Mouse (Mus musculus) left cerebral cortex, adult 18-20 months (tissue): ENCODE data around the gene Atcay. TPM values are rescaled to one million over a fixed set of nuclear protein-coding genes. Genes with fewer than 3 reads are reported as not detected.
"Not testable (repeated sequence)": the region's sequence is repeated elsewhere in the genome, so short reads cannot be mapped to it uniquely, and the experiment has no call there.

Source experiments
- DNase-seq, 2 experiments: peaks; one replicate each; pipeline ENCODE4 v3.0.0; 2021 to 2022; ENCODE audit warnings: low spot score in 2 of 2, mixed read lengths in 1 of 2
- total RNA-seq, 2 experiments: library from RNA; stranded (reverse); gene quantifications; 2 replicates each; pipeline ENCODE4 v1.2.3; 2021

Atcay gene
- total RNA-seq, 2 experiments from 2014 or later = 197 to 204 TPM

DNA sequence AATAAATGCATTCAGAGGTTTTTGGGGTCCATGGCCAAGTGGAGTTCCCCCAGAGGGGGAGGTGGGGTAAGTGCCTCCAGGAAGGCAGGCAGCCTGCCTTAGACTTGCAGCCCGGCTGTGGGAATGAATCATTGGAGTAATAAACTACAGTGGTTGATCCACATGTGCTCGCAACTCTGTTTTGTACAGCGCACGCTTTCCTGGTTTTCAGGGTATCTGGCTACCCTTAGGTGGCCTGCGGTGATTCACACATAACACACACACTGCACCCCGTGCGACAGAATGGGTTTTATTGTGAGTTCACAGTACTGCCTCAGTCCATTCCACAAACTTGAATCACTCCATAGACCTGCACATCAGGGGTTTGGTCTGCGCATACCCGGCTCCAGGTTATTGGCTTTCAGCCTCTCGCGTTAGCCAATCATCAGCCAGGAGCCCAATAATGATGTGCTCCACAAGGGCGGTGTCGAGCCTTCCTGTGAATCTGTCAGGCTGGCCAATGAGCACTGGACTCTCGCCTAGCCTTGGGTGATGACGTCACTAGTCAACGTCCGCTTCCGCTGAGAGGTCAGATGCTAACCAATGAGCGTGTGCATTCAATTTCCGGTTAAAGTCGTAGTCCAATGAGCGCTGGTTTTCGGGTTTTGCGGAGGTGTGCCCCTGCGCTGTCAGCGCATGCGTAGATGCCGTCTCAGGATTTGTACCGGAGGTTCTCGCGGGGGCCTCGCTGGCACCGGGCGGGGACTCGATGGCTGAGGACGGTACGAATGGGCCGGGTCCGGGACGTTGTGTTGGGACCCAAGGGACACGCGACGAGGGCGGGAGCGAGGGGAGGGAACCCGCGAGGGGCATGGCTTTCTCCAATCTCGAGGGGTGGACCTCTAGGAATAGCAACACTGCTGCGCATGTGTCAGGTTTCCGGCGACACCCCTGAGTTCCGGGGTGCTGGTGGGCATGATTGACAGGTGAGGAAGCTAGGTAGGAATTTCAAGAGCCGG lies 48.0 kb downstream of the Atcay start, which contains the start of gene Dapk3:
Gene Dapk3, plus strand, starts transcription at position 670 of the 998 bp plus-strand sequence.
- DNase-seq = peak; percentile 96 to 98

DNA sequence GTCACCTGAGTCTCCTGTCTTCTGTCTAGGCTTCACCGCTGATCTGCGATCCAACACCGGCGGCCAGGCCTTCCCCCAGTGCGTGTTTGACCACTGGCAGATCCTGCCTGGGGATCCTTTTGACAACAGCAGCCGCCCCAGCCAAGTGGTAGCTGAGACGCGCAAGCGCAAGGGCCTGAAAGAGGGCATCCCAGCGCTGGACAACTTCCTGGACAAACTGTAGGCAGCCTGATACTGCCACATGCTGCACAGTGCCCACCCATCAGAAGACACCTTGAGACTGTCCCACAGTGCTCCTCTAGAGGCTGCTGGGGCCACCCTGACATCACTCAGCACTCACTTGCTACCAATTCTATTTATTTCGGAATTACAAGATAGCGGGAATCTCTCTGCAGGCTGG lies 48.8 kb downstream of the Atcay start:
- DNase-seq = not testable (repeated sequence)

DNA sequence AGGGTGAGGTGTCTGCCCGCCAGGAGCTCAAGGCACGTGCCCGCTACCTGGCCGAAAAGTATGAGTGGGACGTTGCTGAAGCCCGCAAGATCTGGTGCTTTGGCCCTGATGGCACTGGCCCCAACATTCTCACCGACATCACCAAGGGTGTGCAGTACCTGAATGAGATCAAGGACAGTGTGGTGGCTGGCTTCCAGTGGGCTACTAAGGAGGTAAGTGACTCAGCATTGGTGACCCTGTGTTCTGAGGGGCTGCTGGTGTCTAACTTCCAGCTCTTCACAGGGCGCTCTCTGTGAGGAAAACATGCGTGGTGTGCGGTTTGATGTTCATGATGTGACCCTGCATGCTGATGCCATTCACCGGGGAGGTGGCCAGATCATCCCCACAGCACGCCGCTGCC lies 49.7 kb downstream of the Atcay start:
- no peak for DNase-seq

DNA sequence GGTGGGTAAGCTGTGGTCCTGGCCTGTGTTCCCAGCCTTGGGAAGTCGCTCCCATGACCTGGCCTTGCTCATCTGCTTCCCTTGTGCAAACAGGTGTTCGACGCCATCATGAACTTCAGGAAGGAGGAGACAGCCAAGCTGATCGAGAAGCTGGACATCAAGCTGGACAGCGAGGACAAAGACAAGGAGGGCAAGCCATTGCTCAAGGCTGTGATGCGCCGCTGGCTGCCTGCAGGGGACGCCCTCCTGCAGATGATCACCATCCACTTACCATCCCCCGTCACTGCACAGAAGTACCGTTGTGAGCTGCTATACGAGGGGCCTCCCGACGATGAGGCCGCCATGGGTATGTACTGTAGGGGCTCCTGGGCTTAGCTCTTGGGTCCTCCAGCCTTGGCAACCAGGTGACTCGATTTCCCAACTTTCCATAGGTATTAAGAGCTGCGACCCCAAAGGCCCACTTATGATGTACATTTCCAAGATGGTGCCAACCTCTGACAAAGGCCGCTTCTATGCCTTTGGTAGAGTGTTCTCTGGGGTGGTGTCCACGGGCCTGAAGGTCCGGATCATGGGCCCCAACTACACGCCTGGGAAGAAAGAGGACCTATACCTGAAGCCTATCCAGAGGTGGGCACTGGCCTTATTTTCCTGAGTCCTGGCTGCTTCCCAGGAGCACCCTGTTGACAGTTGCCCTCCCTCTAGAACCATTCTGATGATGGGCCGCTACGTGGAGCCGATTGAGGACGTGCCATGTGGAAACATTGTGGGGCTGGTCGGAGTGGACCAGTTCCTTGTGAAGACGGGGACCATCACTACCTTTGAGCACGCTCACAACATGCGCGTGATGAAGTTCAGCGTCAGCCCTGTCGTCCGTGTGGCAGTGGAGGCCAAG lies 50.9 kb downstream of the Atcay start:
- DNase-seq = no peak

DNA sequence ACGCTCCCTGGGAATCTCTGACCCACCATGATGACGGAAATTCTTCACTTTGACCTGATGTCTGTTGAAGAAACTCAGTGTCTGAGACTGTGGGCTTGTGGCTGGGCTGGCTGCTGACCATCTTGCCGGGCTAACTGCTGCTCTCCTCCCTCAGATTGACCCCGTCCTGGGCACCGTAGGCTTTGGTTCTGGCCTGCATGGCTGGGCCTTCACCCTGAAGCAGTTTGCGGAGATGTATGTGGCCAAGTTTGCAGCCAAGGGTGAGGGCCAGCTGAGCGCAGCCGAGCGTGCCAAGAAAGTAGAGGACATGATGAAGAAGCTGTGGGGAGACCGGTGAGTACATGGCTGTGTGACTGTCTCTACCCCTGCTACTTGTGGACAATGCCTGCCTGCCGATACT lies 51.7 kb downstream of the Atcay start:
- no peak for DNase-seq

DNA sequence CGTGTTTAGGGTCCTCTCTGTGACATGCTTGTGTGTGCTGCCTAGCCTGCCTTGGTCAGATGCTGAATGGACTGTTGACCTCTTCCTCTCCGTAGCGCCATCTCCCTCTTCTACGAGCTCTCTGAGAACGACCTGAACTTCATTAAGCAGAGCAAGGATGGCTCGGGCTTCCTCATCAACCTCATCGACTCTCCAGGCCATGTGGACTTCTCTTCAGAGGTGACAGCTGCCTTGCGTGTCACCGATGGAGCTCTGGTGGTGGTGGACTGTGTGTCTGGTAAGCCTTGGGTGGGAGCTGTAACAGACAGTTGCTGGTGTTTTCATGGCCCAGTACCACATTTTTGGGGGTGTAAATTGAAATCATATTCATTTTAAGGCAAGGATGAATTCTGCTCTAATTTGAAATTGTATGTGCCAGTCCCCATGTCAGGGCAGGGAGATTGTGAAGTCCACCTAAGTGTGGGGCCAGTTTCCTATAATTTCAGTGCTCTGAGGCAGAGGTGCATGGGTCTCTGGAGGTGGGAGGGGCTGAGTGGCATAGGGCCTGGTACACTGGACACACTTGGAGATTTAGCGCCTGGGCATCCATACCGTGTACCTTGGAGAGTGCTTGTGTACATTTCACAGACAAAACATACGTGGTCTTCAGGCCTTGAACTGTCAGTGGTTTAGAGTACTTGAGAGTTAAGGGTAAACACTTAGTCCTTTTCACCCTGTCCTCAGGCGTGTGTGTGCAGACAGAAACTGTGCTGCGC lies 52.5 kb downstream of the Atcay start:
- DNase-seq = no peak

DNA sequence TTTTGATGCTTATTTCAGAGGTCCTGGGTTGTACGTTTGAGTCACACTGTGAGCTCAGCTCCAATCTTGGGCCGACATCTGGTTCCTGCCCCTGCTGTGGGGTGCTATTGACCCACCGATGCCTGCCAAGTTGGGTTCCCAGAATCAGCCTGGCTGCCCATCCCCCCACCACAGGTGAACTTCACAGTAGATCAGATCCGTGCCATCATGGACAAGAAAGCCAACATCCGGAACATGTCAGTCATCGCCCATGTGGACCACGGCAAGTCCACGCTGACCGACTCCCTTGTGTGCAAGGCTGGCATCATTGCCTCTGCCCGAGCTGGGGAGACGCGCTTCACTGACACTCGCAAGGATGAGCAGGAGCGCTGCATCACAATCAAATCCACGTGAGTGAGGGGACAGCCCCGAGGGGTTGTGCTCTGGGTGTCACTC lies 53.1 kb downstream of the Atcay start:
- no peak for DNase-seq

DNA sequence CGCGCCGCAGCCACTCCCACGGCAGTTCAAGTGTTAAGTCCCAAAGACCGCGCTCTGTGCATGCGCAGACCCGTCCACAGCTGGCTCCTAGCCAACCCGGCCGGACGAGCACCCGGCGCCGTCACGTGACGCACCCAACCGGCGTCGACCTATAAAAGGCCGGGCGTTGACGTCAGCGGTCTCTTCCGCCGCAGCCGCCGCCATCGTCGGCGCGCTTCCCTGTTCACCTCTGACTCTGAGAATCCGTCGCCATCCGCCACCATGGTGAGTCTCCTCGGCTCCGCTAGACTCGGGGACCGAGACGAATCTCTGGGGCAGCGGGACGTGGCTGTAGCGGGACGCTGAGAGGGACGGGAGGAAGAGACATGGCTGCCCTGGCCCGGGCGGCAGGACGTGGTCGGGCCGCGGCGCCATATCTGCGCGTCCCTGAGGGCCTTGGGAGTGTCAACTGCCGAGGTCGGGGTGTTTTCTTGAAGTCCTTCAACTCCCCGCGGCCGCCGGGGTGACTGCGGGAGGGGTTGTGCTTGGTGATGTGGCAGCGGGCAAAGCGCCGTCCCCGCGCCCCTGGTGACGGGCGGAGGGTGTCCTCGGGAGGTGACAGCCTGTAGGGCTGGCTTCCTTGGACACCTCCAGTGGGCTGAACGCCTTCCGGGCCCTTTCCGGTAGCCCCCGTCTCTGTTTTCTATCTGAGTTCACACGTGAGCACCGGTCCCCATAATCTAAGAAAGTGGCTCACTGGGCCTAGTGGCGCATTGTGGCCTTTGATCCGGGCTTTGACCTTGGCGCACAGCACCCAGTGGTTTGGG lies 54.0 kb downstream of the Atcay start, which contains the start of gene Eef2:
Gene Eef2, plus strand, starts transcription at position 166 of the 806 bp plus-strand sequence.
- DNase-seq = peak; percentile 99

DNA sequence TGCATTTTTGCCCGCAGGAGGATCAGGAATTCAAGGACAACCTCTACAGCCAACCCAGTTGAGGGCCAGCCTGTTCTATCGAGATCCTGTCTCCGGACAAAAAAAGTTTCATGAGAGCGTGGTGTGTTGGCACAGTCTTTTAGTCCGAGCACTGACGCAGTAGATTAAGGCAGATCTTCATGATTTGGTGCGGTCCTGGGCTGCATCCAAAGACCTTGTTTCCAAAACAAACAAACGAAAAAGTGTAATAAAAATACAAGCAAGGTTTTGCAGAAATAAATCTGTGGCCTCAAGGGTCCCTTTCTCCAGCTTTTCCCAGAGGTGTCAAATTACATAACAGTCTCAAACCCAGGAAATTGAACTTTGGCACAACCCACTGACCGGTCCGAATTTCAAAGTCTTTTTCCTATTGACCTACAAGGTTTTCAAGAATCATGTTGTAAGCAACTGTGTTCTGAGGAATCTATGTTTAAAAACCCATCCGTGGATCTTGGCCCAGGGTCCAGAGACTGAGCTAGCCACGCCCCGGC lies 54.6 kb downstream of the Atcay start:
- DNase-seq = no peak

DNA sequence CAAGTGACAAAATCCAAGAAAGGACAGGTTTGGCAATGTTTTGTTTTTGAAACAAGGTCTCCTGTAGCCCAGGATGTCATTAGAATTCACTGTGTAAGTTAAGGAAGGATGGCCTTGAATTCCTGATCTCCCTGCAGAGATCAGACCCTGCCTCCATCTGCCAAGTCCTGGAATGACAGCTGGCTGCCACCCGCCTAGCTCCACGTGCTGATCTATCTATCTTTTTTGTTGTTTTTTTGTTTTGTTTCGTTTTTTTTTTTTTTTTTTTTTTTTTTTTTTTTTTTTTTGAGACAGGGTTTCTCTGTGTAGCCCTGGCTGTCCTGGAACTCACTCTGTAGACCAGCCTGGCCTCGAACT lies 55.3 kb downstream of the Atcay start:
- not testable (repeated sequence) for DNase-seq

DNA sequence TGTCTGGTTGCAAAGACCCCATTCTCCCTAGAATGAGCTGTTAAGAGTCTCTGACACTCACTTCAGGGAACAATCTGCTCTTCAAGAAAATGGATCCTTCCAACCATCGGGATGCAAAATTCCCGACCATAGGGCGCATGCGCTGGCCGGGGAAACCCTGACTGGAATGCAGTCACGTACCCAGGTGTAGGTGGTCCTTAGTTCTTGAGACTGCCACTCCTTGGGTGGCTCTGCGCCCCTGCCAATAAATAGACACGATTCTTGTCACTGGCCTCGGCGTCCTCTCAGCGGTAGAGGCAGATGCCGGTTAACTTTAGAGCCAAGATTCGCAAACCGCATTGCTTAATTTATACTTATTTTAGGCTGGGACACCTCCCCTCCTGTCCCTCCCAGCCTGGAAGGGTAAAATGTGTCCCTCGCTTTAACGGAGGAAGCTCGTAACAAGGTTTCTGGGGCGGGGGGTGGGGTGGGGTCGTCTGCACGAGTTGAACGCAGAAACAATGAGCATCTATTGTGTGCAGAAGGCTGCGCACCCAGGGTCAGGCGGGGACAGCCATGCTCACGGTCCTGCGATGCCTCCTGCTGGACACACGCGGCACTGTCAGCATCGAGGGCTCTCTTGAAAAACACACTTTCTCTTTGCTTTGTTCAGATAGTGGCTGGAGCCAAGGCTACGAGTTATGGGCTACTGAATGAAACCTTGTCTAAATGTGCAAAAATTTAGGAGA lies 55.9 kb downstream of the Atcay start:
- peak; percentile 88 to 89 for DNase-seq

DNA sequence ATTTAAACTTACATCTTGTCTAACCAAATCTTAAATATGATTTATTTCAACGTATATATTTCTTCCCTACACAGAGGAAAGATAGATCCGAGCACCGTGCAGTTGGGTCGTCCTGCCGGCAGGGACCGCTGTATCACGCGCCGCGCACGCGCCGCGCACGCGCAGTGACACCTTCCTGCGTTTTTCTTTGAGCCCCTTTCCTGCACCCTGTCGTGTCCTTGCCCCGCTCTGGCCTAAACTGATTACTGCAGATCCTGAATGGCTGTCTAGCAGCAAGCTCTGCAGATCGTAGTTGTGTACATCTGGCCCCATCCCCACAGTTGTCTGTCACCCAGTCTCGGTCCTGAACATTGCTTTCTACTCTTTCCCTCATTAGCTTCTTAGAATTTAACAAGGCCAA lies 57.5 kb downstream of the Atcay start:
- DNase-seq = peak; percentile 79 to 89

DNA sequence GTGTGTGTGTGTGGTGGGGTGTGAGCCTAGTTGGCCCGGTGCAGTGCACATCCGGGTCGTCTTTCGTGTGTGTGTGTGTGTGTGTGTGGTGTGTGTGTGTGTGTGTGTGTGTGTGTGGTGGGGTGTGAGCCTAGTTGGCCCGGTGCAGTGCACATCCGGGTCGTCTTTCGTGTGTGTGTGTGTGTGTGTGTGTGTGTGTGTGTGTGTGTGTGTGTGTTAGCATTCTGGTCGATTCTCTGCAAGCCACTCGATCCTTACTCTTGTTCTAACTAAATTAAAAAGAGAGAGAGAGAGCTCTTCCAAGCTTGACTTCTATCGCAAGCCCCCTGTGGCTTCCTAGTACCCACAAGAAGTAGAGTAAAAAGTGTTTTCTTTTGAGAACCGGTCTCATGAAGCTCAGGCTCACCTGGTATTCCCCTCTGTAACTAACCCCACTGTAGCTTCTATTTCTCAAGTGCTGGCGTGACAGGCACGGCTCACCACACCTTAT lies 61.2 kb downstream of the Atcay start:
- not testable (repeated sequence) for DNase-seq

DNA sequence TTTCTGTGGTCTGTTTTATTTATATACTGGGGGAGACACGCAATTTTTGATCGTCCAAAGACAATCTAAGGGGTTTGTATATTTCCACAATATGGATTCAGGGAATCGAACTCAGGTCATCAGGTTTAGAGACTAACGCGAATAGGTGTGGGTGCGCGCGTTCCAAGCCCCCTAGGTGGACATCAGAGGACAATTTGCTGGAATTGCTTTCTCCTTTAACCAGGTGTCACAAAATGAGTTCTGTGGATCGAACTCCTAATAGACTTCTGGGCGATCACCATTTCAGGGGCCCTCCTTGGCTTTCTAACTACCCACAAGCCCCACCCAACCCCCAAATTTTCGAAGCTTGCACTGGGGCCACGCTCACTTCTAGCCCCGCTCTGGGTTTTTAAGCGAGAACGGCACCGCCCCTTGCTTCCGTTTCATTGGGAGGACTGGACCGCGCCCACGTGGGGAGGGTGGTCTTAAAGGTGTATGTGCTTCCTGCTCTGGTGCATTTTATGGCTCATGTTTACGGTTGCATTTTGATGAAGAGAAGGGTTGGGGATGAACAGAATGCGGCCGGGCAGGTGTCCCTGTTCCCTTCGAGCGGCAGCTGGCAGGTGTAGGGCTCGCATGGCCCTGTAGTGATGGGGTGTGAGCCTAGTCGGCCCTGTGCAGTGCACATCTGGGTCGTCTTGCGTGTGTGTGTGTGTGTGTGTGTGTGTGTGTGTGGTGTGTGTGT lies 62.0 kb downstream of the Atcay start:
- peak; percentile 69 to 80 for DNase-seq

DNA sequence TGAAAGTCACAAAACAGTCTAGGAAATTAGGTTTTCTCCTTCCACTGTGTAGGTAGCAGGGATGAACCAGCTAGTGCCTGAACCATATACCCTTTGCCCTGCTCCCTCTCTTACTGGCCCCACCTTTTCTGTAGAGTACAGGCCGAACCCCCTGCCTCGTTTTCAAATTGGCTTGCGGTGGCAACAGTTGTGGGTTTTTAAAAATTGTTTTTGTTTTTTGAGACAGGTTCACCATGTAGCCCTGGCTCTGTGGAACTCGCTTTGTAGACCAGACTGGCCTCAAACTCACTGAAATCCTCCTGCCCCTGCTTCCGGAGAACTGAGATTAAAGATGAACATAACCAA lies 62.6 kb downstream of the Atcay start:
- no peak for DNase-seq

DNA sequence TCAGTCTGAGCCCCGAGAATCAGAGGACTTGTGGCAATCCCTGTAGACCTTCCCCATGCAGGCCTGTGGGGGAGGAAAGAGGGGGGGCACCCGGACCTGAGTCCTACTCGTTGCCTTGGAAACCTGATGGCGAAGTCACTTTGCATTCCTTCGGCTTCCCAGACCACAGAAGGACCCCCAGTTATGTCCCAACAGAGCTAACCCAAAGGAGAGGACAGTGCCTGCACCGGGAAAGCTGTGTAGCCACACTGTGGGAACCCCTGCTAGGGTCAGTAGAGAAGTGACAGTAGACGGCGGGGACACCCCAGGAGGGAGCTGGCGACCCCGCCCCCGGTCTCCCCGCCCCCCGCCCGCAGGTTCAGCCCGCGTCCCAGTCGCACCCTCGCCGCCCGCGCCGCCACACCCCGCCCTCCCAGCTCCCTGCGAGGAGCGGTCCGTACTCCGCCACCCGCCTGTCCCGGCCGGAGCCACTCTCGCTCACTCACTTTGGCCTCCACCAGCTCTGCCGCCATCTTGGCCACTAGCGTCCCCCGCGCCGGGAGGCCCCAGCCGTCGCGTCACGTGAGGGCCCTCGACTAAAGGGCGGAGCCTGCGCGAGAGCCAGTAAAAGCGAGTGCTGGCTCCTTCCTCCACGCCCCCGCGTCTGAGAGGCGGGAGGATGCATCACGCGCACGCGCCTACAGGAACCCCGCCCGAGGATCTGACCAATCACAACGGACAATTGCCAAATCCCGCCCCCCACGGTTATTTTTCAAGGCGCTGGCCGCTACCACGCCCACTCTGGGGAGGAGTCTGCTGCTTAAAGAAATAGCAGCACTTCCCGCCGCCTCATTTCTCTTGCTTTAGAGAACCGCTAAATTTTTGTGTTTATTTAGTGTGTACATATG lies 63.2 kb downstream of the Atcay start, which contains the start of gene Pias4:
Gene Pias4, minus strand, starts transcription at position 724 of the 887 bp plus-strand sequence.
- DNase-seq = peak; percentile 100

DNA sequence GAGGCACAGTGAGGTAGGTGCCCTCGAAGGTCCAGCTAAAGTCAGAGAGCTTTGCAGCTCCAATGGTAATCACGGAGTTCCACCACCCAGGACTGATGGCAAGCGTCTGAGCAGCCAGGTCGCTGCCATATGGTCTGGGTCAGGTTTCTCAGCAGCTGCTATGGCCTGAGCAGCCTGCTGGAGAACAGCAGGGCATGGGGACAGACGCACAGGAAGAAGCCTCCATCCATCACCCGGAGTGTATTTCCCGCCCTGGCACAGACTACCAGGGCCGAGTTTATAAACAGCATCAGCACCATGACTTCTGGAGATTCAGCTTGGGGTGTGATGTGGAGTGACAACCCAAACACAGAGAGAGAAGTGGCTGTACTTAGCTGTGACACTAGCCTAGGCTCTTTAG lies 65.5 kb downstream of the Atcay start:
- no peak for DNase-seq
